Mouse (Mus musculus): ENCODE data around the gene Crygd. TPM values are rescaled to one million over a fixed set of nuclear protein-coding genes. Genes with fewer than 3 reads are reported as not detected.
A peak's percentile ranks its signal among the peaks of the same experiment; 100 is the strongest.

Gene Crygd
- total and polyA plus RNA-seq, 3 experiments, result not detected

GRCm38 (mm10) chr1:65082188-65082587 is 18.9 kb upstream of the Crygd start, which contains the start of gene Crygb:
Crygb (minus strand) TSS chr1:65082288.
- no peaks in the 10 kb centered on the region for H3K4me1 ChIP-seq (ENCODE audit: control insufficient read depth, insufficient read depth, low read length)
- intact Hi-C loops (cut with DNase I), result no loop called here
- H3K36me3 ChIP-seq (ENCODE audit: control insufficient read depth, insufficient read depth, low read length), result no peaks in the 10 kb centered on the region
- H3K9ac ChIP-seq (ENCODE audit: low read depth, low read length), result no peak within 1 kb of the TSS
- no peak within 1 kb of the TSS for H3K27ac ChIP-seq
- no peaks in the 10 kb centered on the region for H3K27me3 ChIP-seq (ENCODE audit: control insufficient read depth, insufficient read depth, low read length)
- TF ChIP-seq EP300 (IDR thresholded peaks at IDR 0.05; ENCODE audit: insufficient read depth, low read depth, low read length) (no peak), POLR2A (IDR thresholded peaks at IDR 0.05; ENCODE audit: insufficient read depth, low read depth, low read length) (no peak), CTCF (IDR thresholded peaks at IDR 0.05) (no peak)
- no peak for DNase-seq
- no peaks in the 10 kb centered on the region for H3K79me2 ChIP-seq (replicated peaks; ENCODE audit: control insufficient read depth, insufficient read depth, low read length)
- 45% methylated on average over 7 of the region's 7 CpGs for WGBS
- H3K4me3 ChIP-seq, result no peak within 1 kb of the TSS

- no peak overlapping the region for H3K27ac ChIP-seq
- H3K27me3 ChIP-seq (ENCODE audit: control insufficient read depth, insufficient read depth, low read length), result no peaks in the 10 kb centered on the region
- H3K4me1 ChIP-seq (ENCODE audit: control insufficient read depth, insufficient read depth, low read length), result no peaks in the 10 kb centered on the region
- WGBS, result 6% methylated on average over 5 of the region's 5 CpGs
- intact Hi-C loops (cut with DNase I), result no loop called here
- H3K9ac ChIP-seq (ENCODE audit: low read depth, low read length), result no peak overlapping the region
- H3K4me3 ChIP-seq, result no peak overlapping the region
- H3K79me2 ChIP-seq (replicated peaks; ENCODE audit: control insufficient read depth, insufficient read depth, low read length), result no peaks in the 10 kb centered on the region
- no peak for TF ChIP-seq POLR2A (IDR thresholded peaks at IDR 0.05; ENCODE audit: insufficient read depth, low read depth, low read length)
- peak; percentile 55 for TF ChIP-seq CTCF (IDR thresholded peaks at IDR 0.05)
- DNase-seq, result no peak
- no peaks in the 10 kb centered on the region for H3K36me3 ChIP-seq (ENCODE audit: control insufficient read depth, insufficient read depth, low read length)
These were observed 12.4 kb upstream of the Crygd start for GRCm38 (mm10) chr1:65075607-65076006.

- no peaks in the 10 kb centered on the region for H3K27me3 ChIP-seq (ENCODE audit: control insufficient read depth, insufficient read depth, low read length)
- WGBS, result 79% methylated on average over 6 of the region's 6 CpGs
- TF ChIP-seq EP300 (IDR thresholded peaks at IDR 0.05; ENCODE audit: insufficient read depth, low read depth, low read length), result no peak
- no peak for TF ChIP-seq CTCF (IDR thresholded peaks at IDR 0.05)
- TF ChIP-seq POLR2A (IDR thresholded peaks at IDR 0.05; ENCODE audit: insufficient read depth, low read depth, low read length), result no peak
- H3K9ac ChIP-seq (ENCODE audit: low read depth, low read length), result no peak within 1 kb of the TSS
- H3K36me3 ChIP-seq (ENCODE audit: control insufficient read depth, insufficient read depth, low read length), result no peaks in the 10 kb centered on the region
- no peak within 1 kb of the TSS for H3K4me3 ChIP-seq
- H3K79me2 ChIP-seq (replicated peaks; ENCODE audit: control insufficient read depth, insufficient read depth, low read length), result no peaks in the 10 kb centered on the region
- no peaks in the 10 kb centered on the region for H3K4me1 ChIP-seq (ENCODE audit: control insufficient read depth, insufficient read depth, low read length)
- intact Hi-C loops (cut with DNase I), result no loop called here
- no peak within 1 kb of the TSS for H3K27ac ChIP-seq
- no peak for DNase-seq
These were observed 10.3 kb upstream of the Crygd start, which contains the start of gene Crygc for GRCm38 (mm10) chr1:65073589-65073988. Crygc (minus strand) TSS chr1:65073689.

DNA sequence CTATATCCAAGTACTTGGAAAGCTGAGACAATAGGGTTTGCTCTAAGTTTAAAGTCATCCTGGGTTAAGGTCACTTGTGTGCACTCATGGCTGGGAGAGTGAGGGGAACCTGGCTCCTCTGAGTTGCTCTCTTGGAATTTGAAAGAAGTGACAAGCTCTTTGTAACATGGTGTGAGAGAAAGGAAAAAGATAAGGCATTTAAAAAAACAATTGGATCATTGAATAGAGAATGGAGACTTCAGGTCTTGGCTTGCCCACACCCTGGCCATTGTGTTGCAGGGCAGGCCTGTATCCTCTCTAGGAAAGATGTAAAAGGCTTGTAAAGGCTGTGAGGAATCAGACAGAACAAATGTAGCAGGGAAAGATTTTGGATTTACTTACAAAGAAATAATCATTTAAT is 4.6 kb upstream of the Crygd start:
- Histone ChIP-seq H3K27ac (no peak overlapping the region), H3K36me3 (ENCODE audit: control insufficient read depth, insufficient read depth, low read length) (no peaks in the 10 kb centered on the region), H3K9ac (ENCODE audit: low read depth, low read length) (no peak overlapping the region), H3K27me3 (ENCODE audit: control insufficient read depth, insufficient read depth, low read length) (no peaks in the 10 kb centered on the region), H3K4me1 (ENCODE audit: control insufficient read depth, insufficient read depth, low read length) (no peaks in the 10 kb centered on the region), H3K4me3 (no peak overlapping the region), H3K79me2 (replicated peaks; ENCODE audit: control insufficient read depth, insufficient read depth, low read length) (no peaks in the 10 kb centered on the region)
- intact Hi-C loops (cut with DNase I), result no loop called here
- no peak for TF ChIP-seq POLR2A (IDR thresholded peaks at IDR 0.05; ENCODE audit: insufficient read depth, low read depth, low read length)
- TF ChIP-seq EP300 (IDR thresholded peaks at IDR 0.05; ENCODE audit: insufficient read depth, low read depth, low read length), result no peak
- no peak for TF ChIP-seq CTCF (IDR thresholded peaks at IDR 0.05)
- DNase-seq, result no peak

- Histone ChIP-seq H3K4me3 (no peak overlapping the region), H3K27ac (no peak overlapping the region), H3K9ac (ENCODE audit: low read depth, low read length) (no peak overlapping the region), H3K79me2 (replicated peaks; ENCODE audit: control insufficient read depth, insufficient read depth, low read length) (no peaks in the 10 kb centered on the region), H3K27me3 (ENCODE audit: control insufficient read depth, insufficient read depth, low read length) (no peaks in the 10 kb centered on the region), H3K4me1 (ENCODE audit: control insufficient read depth, insufficient read depth, low read length) (no peaks in the 10 kb centered on the region), H3K36me3 (ENCODE audit: control insufficient read depth, insufficient read depth, low read length) (no peaks in the 10 kb centered on the region)
- intact Hi-C loops (cut with DNase I), result no loop called here
- no peak for DNase-seq
- 89% methylated on average over 15 of the region's 15 CpGs for WGBS
- TF ChIP-seq POLR2A (IDR thresholded peaks at IDR 0.05; ENCODE audit: insufficient read depth, low read depth, low read length), result no peak
- TF ChIP-seq EP300 (IDR thresholded peaks at IDR 0.05; ENCODE audit: insufficient read depth, low read depth, low read length), result no peak
- TF ChIP-seq CTCF (IDR thresholded peaks at IDR 0.05), result no peak
These were observed 949 bp upstream of the Crygd start for GRCm38 (mm10) chr1:65064201-65064600.

GRCm38 (mm10) chr1:65052140-65052539 is 11.1 kb downstream of the Crygd start:
- no peak overlapping the region for H3K9ac ChIP-seq (ENCODE audit: low read depth, low read length)
- no peak overlapping the region for H3K27ac ChIP-seq
- H3K4me1 ChIP-seq (ENCODE audit: control insufficient read depth, insufficient read depth, low read length), result no peaks in the 10 kb centered on the region
- WGBS, result 27% methylated on average over 2 of the region's 2 CpGs
- DNase-seq, result no peak
- H3K27me3 ChIP-seq (ENCODE audit: control insufficient read depth, insufficient read depth, low read length), result no peaks in the 10 kb centered on the region
- no peak overlapping the region for H3K4me3 ChIP-seq
- no peaks in the 10 kb centered on the region for H3K36me3 ChIP-seq (ENCODE audit: control insufficient read depth, insufficient read depth, low read length)
- intact Hi-C loops (cut with DNase I), result no loop called here
- TF ChIP-seq POLR2A (IDR thresholded peaks at IDR 0.05; ENCODE audit: insufficient read depth, low read depth, low read length) (no peak), EP300 (IDR thresholded peaks at IDR 0.05; ENCODE audit: insufficient read depth, low read depth, low read length) (no peak), CTCF (IDR thresholded peaks at IDR 0.05) (no peak)
- no peaks in the 10 kb centered on the region for H3K79me2 ChIP-seq (replicated peaks; ENCODE audit: control insufficient read depth, insufficient read depth, low read length)

All from heart, adult 2 months (tissue).